Mouse (Mus musculus): Measurements from ENCODE around the gene Bank1. TPM values are rescaled to one million over a fixed set of nuclear protein-coding genes. Genes with fewer than 3 reads are reported as not detected.
"Not testable (repeated sequence)": the region's sequence is repeated elsewhere in the genome, so short reads cannot be mapped to it uniquely, and the experiment has no call there.

Bank1 gene
- total RNA-seq (2021): under 1 TPM; 0.62 to 0.88 TPM
- long read RNA-seq, experiment 1: 0 reads
- long read RNA-seq, experiment 2, partial matches to known transcripts: 0 of 4 reads
- long read RNA-seq, experiment 2, other reads (novel, unspliced or antisense): 3 of 4 reads

DNA sequence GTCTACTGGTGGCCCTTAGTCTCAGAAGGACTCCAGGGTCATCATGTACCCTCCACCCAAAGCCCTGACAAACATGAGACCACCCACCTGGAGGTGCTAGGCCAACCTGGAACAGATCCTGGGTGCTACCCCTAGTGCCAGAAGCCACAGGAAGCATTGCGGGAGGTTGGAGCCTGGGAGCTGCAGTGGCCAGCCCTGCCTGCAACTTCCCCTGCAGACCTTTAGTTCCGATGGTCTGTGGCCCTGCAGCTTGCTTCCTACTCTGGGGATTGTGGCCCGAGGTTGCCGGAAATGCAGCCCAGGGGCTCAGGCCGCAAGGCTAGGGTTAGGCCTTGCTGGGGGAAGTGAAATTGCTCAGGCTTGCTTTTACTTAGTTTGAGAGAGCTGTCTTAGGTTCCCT is at the start of gene Bank1:
TSS of gene Bank1 (minus strand) at position 284 of the 400 bp plus-strand sequence.
- DNase-seq (ENCODE audit: low spot score in 2 of 2): peak in 1 of 2 experiments; percentile 13

DNA sequence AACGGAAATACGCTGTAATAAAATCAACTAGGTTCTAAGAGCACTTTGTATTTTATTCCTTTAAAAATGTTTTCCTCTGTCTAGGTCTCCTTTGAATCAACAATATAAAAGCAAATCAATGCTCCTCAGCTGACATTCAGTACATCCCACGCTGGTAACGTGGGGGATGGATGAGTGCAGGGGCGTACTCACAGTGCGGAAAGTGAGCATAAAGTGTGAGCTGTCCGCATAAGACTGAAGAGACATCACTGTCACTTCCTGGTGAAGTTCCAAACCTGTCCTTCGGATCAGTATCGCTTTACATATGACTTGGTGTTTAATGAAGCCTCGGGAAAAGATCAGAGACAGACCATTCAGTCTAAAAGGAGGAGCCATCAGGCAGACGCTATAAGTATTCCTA is 44.0 kb upstream of the Bank1 start:
- no peak for DNase-seq (ENCODE audit: low spot score in 2 of 2)

DNA sequence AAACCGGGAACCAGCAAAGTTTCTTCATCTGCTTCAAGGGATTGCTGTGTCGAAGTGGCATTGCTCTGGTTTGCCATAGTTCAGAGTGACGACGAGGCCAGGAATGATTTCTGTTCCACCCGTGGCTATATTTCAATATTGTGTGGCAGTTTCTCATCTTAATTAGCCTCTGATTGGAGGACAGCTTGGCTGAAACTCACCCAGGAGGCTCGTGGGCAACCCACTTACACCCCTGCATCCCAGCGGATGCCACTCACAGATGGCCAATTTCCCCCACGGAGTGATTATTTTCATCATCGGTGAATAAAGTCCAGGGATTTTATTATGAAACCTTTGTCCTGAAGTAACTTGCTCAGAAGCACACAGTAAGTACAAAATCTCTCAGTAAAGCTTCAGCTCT is 43.6 kb upstream of the Bank1 start:
- no peak for DNase-seq (ENCODE audit: low spot score in 2 of 2)

DNA sequence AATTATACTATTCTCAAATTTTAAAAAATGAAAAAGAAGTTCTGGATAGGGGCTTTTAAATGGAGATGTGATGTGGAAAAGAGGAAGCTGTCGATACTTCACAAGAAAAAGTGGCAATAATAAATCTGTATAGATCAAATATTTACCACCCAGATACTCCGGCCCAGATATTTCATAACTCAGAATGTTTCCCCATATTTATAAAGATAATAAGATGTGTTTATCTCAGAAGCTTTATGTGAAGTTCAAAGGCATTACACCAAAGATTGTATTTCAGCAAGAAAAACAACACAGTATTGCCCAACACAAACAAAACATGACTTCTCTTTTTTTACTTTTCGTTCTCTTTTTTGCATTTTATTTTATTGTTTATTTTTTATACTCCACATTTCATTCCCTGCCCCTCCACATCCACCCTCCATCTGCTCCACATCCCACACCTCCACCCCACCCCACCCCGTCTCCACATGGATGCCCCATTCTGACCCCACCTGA is 42.7 kb upstream of the Bank1 start:
- DNase-seq (ENCODE audit: low spot score in 2 of 2): no peak

DNA sequence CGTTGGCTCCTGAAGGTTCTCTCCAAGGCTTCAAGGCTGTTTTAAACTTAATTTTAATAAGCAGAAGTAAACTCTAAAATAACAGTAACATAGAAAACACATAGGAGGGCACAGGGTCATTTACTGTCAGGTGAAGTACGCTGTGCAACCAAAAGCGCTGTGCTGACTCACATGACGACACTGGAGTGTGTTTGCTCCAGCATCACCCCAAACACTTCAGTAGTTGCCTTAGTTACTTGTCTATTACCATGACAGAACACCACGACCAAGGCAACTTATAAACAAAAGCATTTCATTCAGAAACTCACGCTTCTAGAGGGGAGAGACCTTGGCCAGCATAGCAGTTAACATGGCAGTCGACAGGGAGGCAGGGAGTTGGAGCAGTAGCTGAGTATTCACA is 23.8 kb upstream of the Bank1 start:
- DNase-seq (ENCODE audit: low spot score in 2 of 2): no peak

- no peak for DNase-seq (ENCODE audit: low spot score in 2 of 2)
Observed at GRCm38 (mm10) chr3:136348611-136349010, 22.7 kb upstream of the Bank1 start.

GRCm38 (mm10) chr3:136347277-136347676 is 21.4 kb upstream of the Bank1 start:
- DNase-seq (ENCODE audit: low spot score in 2 of 2): no peak

GRCm38 (mm10) chr3:136341911-136342310 is 16.0 kb upstream of the Bank1 start:
- DNase-seq (ENCODE audit: low spot score in 2 of 2): no peak

DNA sequence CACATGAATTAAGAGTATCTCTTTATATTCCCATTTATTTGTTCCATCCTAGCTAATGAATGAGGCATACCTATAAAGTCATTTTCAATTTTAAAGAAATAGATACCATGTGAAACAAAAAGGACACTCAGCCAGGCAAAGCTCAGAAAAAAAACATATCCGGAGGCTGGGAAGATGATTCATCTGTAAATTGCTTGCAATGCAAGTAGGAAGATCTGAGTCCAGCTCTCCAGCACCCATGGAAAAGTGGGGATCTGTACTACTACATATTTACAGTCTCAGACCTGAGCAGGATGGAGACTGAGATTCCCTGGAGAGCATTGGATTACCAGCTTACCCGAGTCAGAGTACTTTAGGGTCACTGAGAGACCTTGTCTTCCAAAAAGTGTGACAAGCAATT is 14.0 kb upstream of the Bank1 start:
- no peak for DNase-seq (ENCODE audit: low spot score in 2 of 2)

DNA sequence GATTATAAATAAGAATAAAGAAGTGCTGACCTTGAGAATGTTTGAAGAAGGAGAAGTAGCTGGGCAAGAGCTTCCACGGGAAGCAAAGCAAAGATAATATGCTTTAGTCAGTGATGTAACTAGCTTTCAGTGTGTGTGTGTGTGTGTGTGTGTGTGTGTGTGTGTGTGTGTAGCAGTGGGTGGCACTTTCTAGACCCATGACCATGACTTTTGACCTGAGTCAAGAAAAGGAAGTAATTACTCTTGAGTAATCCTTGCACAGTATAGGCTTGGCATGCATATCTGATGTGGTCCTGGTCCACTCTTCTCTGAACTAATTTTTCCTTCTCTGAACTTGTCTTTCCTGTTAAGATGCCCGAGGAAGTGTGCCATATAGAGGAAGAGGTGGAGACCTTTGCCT is 5.3 kb upstream of the Bank1 start:
- DNase-seq (ENCODE audit: low spot score in 2 of 2): no peak

DNA sequence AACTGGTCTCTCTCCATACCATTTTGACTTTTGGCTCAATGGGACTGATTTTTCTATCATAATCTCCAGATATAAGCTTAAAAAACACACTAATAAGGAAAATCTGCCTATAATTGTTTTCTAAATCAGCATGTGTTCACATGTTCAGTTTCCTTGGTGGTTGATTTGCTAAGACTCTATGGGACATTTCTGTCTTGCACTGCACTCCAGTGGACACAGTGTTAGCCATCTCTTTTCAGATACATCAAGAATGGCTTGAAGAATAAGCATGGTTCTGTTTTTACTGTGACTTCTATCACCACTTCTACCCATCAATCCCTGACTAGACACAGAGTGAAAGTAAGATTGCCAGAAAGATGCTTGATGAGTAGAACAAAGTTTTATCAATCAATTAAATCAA is 4.2 kb upstream of the Bank1 start:
- no peak for DNase-seq (ENCODE audit: low spot score in 2 of 2)

DNA sequence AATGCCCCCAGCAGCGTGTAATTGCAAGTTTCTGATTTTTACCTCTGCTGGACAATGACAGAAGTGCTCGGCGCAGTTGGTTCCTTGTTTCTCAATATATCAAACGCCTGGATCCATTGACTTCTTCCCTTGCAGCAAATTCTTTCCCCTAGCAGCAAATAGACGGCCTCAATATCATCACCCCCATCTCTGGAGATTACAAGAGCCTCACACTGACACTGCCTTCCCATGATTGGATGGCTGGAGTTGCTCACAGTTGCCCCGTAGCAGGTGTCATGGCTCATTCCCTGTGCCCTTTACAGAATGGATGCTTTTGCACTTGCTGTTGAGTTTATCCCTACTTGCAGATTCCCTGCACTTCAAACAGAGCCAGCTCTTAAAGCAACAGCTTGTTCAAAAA is 3.3 kb upstream of the Bank1 start:
- DNase-seq (ENCODE audit: low spot score in 2 of 2): no peak

GRCm38 (mm10) chr3:136324716-136325115 is 1.1 kb downstream of the Bank1 start:
- not testable (repeated sequence) for DNase-seq (ENCODE audit: low spot score in 2 of 2)

GRCm38 (mm10) chr3:136321936-136322335 is 3.9 kb downstream of the Bank1 start:
- DNase-seq (ENCODE audit: low spot score in 2 of 2): no peak

DNA sequence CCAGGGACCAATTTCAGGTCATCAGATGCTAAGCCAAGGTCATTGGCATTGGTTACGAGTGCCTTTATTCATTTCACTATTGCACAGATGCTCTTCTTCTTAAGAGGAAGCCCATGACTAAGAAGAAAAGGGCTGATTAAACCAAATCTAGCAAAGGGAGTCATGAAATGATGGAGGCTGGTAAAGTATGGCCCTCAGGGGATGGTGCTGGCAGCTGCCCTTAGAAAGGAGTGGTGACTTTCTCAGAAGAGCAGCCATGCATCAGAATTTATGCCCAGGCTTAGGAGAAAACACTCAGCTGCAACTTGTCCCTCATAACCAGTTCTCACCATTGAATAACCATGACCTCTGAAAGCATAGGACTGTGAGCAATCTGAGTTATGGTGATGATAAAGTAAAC is 17.4 kb downstream of the Bank1 start:
- no peak for DNase-seq (ENCODE audit: low spot score in 2 of 2)

DNA sequence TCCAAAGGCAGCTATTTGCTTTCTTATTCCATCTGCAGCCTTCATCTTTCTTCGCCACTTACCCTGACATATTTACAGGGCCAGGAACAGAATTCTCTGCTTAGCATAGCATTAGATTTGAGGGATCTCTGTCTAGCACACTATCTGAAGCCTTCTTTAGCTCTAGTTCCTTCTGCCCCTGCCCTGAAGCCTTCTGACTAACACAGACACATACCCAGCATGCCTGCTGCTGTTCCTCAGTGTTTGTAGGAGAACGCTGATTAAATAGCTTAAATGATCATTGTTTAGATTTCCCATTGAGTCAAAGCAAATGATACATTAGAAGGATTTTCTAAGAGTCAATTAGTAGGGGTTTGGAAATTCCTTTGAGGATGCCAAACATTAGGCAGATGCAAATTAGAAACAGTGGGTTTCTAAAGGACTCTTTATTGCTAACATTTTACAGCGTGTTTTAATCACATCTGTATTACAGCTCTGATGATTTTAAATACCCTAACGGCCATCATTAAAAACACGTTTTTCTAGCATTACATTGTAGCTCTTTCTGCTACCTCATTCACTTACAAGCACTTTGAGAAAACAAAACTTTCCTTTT is 19.2 kb downstream of the Bank1 start:
- no peak for DNase-seq (ENCODE audit: low spot score in 2 of 2)

DNA sequence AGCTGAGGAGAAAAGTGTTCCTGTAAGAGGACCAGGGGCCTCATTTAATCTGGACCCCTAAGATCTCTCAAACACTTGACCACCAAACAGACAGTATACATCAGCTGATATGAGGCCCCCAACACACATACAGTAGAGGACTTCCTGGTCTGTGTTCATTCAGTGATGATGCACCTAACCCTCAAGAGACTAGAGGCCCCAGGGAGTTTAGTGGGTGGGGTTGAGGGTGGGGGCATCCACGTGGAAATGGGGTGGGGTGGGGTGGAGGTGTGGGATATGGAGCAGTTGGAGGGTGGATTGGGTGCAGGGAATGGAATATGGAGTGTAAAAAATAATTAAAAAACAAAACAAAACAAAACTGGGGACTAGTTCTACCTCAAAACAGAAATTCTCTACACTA is 23.3 kb downstream of the Bank1 start:
- no peak for DNase-seq (ENCODE audit: low spot score in 2 of 2)

DNA sequence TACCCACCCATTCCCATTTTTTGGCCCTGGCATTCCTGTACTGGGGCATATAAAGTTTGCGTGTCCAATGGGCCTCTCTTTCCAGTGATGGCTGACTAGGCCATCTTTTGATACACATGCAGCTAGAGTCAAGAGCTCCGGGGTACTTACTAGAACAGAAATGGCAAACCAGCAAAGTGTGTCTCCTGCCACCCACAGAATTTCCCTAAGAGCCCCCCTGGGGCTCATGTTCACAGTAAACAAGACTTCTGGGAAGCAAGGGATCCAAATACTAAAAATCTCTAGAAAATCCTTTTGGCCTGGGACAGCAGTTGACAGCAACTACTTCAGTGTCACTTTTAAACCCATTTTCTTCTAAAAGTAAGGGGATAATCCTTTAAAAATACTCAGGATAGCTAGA is 25.1 kb downstream of the Bank1 start:
- DNase-seq (ENCODE audit: low spot score in 2 of 2): not testable (repeated sequence)

- DNase-seq (ENCODE audit: low spot score in 2 of 2): no peak
Observed at GRCm38 (mm10) chr3:136297355-136297754, 28.5 kb downstream of the Bank1 start.

DNA sequence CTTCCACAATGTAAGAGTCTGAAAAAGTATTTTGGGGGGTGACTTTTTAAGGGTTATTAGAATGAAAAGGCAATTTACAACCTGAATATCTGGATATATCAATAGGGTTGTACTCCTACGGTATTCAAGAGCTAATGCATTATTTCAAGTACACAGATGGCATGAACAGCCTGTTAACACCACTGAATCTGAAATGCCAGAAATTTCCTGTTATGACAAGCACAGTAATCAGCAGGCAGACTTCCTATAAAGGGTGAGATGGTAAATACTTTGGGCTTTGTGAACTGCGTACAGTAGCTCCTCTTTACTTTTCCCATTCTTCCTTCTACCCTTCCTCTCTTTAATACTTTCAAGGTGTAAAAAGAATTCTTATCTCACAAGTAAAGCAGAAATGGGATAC is 30.6 kb downstream of the Bank1 start:
- no peak for DNase-seq (ENCODE audit: low spot score in 2 of 2)

DNA sequence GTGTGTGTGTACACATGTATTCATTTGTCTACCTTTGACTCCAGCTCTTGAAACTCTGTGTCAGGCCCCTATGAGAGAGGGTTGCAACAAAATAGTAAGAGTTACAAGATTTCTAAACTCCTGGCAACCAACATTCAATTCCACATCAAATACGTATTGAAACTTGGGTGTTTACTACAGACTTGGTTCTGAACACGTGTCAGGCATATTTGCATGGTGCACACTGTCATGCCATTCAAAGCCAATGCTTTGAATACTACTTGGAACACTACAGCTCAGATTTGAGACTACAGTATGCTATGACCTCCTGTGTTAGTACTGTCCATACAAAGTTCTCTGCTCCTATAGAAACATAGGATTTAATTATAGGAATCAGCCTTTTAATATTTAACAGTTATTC is 38.0 kb downstream of the Bank1 start:
- no peak for DNase-seq (ENCODE audit: low spot score in 2 of 2)

- DNase-seq (ENCODE audit: low spot score in 2 of 2): no peak
Observed at GRCm38 (mm10) chr3:136264969-136265595, 60.8 kb downstream of the Bank1 start.

DNA sequence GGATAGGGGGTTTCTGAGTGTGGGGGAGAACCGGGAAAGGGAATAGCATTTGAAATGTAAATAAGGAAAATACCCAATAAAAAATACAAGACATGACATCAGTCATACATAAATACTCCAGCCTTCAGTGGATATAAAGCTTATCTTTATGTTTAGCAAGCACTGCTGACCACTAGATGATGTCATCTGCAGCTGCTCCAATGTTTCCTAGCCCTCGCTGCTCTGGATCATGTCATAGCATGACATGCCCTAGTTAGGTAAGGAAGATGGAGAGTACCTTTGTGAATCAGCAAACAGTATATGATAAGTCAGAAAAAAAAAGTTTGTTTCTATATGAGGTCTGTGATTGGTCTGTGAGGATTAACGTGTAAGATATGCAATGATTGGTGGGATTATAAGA is 68.1 kb downstream of the Bank1 start:
- DNase-seq (ENCODE audit: low spot score in 2 of 2): no peak

Measured in gastrocnemius, postnatal 4 days (tissue).